Mouse (Mus musculus) B cell, adult 2 months (primary cell): ENCODE results near the gene Greb1.
A peak's percentile ranks its signal among the peaks of the same experiment; 100 is the strongest.

ENCODE experiments used
- DNase-seq, 2 experiments: peaks; one replicate each; pipeline ENCODE4 v3.0.0; 2022

Gene Greb1

GRCm38 (mm10) chr12:16800259-16800958, at the start of gene Greb1:
Greb1 (minus strand) TSS chr12:16800886.
- no peak for DNase-seq

DNA sequence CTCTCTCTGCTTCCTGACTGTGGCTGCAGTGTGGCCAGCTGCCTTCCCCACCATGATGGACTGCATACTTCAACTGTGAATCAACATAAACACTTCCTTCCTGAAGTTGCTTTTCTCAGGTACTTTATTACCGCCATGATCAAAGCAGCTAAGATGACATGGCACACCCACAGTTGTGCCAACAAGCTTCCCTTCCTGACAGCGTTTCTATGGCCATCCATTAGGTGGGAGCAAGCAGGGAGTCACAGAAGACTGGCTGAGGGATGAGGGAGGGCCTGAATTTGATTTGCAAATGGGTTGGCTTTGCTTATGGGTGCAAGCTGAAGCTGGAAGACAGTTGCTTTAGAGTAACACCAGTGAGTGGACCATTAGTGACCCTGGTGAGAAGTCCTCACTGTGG, 49.1 kb upstream of the Greb1 start:
- DNase-seq: no peak

DNA sequence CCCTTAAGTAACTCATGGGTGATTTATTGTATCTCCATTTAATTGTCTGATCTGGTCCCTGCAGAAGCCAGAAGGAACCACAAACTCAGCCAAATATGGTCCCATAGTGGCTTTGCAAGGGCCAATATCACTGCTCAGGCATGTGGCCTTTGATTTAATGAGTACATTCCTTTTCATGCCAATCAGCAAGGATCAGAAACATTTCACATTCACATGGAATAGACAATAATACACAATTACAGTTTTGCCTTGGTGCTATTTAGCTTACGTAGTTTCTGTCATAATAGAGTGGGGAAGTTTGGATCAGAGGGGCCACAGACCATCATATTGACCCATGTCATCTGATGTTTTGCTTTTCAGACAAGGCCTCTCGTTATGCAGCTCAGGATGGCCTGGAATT, 47.8 kb upstream of the Greb1 start:
- no peak for DNase-seq

GRCm38 (mm10) chr12:16847204-16847792, 46.6 kb upstream of the Greb1 start:
- no peak for DNase-seq

GRCm38 (mm10) chr12:16844623-16845592, 44.2 kb upstream of the Greb1 start:
- DNase-seq: no peak

GRCm38 (mm10) chr12:16840842-16841782, 40.4 kb upstream of the Greb1 start:
- no peak for DNase-seq

DNA sequence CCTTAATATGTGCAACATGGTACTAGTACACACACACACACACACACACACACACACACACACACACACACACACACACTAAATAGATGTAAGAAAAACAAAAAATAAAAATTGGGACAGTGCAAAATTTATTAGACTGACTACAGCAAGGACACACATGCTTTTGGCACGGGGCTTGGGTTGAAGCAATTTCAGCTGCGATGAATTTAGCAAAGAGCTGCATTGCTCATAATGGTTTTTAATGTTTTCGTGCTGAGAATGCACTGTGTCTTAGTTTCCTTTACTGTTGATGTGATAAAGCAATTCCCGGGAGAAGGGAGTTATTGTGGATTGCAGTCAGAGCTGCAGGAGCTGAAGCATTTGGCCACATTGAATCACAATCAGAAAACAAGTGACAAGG, 37.1 kb upstream of the Greb1 start:
- DNase-seq: no peak

DNA sequence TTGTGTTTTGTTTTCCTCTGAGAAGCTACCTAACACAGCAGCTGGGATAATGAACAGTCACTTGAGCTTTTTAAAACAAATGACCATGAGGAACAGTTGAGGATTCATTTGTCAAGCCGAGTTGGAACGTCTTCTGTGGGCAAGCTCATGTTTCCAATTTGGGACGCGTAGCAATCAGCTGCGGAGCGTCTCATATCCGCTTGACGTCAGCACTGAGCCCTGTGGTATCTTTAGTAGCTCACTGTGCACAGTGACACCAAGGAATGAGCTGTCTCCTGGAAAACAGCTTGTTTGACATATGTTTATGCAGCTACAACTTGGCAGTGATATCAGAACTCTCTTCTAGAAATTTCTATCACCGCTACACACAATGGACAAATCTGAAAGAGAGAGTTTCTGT, 35.5 kb upstream of the Greb1 start:
- no peak for DNase-seq

GRCm38 (mm10) chr12:16834701-16835100, 34.0 kb upstream of the Greb1 start:
- DNase-seq: no peak

DNA sequence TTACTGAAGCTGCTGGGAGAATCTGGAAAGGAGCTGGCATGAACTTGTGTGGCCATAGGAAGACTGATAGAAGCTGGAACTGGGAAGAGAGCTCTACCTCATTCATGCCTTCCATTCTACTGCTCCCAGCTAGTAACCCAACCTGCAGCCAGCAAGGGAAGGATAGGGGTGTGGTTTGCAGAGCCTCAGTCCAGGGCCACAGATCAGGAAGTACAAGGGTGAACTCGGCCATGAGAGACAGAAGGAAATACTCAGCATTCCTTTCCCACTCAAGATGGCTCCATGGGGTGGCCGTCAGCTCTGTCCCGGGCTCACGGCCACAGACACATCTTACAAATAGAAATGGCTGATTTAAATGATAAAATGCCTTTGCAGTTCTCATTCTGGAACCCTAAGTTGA, 30.4 kb upstream of the Greb1 start:
- no peak for DNase-seq

DNA sequence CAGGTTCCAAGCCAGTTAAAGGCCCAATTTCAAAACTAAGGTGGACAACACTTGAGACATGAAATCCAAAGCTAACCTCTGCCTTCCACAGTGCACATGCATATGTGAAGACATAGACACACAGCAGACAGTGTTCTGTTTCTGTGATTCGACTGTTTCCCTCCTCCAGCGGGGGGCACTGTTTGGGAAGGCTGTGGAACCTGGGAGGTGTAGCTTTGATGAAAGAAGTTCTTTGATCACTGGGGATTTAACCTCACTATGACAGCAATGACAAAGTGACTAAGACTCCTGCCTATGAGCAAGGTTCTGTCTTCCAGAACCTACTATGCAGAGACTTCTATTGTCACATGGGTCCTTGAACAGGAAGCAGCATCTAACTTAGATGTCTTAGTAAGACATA, 29.1 kb upstream of the Greb1 start:
- no peak for DNase-seq

GRCm38 (mm10) chr12:16828505-16828904, 27.8 kb upstream of the Greb1 start:
- DNase-seq: peak in 1 of 2 experiments; percentile 14

GRCm38 (mm10) chr12:16823701-16824100, 23.0 kb upstream of the Greb1 start:
- DNase-seq: no peak

GRCm38 (mm10) chr12:16822181-16822734, 21.6 kb upstream of the Greb1 start:
- no peak for DNase-seq

DNA sequence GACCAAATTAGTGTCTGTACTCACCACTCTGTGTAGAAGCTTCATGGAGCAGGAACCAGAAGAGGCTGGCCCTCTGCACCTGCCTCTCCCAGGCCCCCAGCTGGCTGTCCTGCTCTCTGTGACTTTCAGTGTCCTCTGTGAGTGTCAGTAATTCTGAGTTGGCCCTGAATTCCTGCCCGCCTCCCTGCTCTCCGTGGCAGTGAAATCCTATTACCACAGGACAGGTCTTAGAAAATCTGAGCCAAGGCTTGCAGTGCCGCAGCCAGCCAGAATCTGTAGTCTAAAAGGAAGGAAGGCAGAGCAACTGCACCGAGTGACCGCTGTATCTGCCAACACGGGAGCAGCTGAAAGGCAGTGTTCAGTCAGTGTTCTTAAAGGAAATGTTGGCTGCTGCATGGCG, 20.1 kb upstream of the Greb1 start:
- no peak for DNase-seq

DNA sequence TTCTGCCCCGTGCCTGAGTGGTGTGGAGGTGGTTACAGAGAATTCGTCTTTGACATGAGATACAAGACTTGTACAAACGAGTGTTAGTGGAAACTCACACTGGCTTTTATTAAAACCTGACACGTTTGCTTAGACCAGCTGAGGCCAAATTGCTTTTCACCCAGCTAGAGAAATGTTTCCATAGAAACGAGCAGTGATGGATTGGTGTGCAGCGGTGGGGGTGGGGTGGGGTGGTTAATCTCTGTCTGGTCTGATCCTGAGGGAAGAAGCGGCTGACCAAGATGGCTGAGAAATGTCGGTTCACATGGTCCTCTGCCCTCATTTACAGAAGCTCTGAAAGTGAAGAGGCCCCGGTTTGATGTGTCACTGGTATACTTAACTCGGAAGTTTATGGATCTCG, 17.8 kb upstream of the Greb1 start:
- DNase-seq: no peak

DNA sequence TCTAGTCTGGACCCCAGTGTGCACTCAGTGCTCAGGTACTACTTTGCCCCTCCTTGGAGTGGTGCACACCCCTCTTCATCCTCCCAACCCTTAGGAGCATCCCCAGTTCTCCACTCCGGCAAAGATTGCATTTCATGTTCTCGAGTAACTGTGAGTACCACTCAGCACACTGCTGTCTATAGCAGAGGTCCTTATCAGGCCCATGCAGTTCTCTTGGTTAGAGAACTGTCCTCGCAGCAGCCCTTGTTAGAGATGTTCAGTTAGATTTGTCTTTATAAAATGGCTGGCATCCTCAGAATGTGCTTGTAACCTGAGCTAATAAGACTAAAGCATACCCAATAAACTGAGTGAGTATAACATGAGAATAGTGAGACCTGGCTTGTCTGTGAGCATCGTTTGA, 16.5 kb upstream of the Greb1 start:
- DNase-seq: no peak

GRCm38 (mm10) chr12:16811477-16811876, 10.8 kb upstream of the Greb1 start:
- no peak for DNase-seq

GRCm38 (mm10) chr12:16810525-16811431, 10.1 kb upstream of the Greb1 start, which contains the start of gene E2f6:
E2f6 (plus strand) TSS chr12:16810963.
- DNase-seq: peak; percentile 77 to 84

- DNase-seq: peak; percentile 52 to 54
These were observed 7.4 kb upstream of the Greb1 start for GRCm38 (mm10) chr12:16808045-16808444.

GRCm38 (mm10) chr12:16805511-16805910, 4.8 kb upstream of the Greb1 start:
- peak; percentile 79 for DNase-seq
